Comparison of ENCODE assay signal across 8 mouse cellular contexts in genomic region chrX:133689576-133690250, GRCm38 (mm10). TPM values are rescaled to one million over a fixed set of nuclear protein-coding genes. Genes with fewer than 3 reads are reported as not detected.
DNase-seq lines count a peak whose midpoint lies in the region; ATAC-seq and TF ChIP-seq lines count a peak whose summit lies in the region.

No protein-coding gene starts in this region.

- H3K4me2 ChIP-seq in hindbrain, embryonic 14.5 days (replicated peaks) = peak overlapping the region; percentile 76
- H3K4me2 ChIP-seq in midbrain, embryonic 16.5 days (ENCODE audit: low read length) = peak overlapping the region; percentile 58

- WGBS in forebrain, embryonic 10.5 days = 16% methylated on average over 35 of the region's 35 CpGs
- WGBS in hindbrain, embryonic 14.5 days = 19% methylated on average over 33 of the region's 35 CpGs
- WGBS in midbrain, embryonic 16.5 days = 26% methylated on average over 33 of the region's 35 CpGs

- no peak for TF ChIP-seq CTCF in E14TG2a.4 (conservative IDR thresholded peaks at IDR 0.05; ENCODE audit: low read length)

- no peaks in the 10 kb centered on the region for H3K36me3 ChIP-seq in E14TG2a.4 (ENCODE audit: insufficient read depth, low read length)
- H3K36me3 ChIP-seq in forebrain, embryonic 10.5 days (replicated peaks) = no peaks in the 10 kb centered on the region; the same call in 1 of the 2 replicates
- H3K36me3 ChIP-seq in hindbrain, embryonic 14.5 days (replicated peaks; ENCODE audit: control insufficient read depth, insufficient read depth) = no peaks in the 10 kb centered on the region
- no peaks in the 10 kb centered on the region for H3K36me3 ChIP-seq in midbrain, embryonic 16.5 days (ENCODE audit: control insufficient read depth, insufficient read depth, low read length)

- ATAC-seq in hindbrain, embryonic 14.5 days (ENCODE audit: low FRiP score) = no peak
- ATAC-seq in midbrain, embryonic 16.5 days = no peak

- peaks cover 50% of the 10 kb centered on the region for H3K27me3 ChIP-seq in E14TG2a.4 (ENCODE audit: insufficient read depth, low read length)
- peaks cover 74% of the 10 kb centered on the region for H3K27me3 ChIP-seq in forebrain, embryonic 10.5 days (ENCODE audit: poor library complexity, severe bottlenecking)
- H3K27me3 ChIP-seq in hindbrain, embryonic 14.5 days (ENCODE audit: control insufficient read depth, insufficient read depth, low read length) = no peaks in the 10 kb centered on the region
- H3K27me3 ChIP-seq in midbrain, embryonic 16.5 days (ENCODE audit: control insufficient read depth, insufficient read depth, low read depth, low read length) = no peaks in the 10 kb centered on the region

- H3K9me3 ChIP-seq in E14TG2a.4 (ENCODE audit: low read length) = no peaks in the 10 kb centered on the region
- H3K9me3 ChIP-seq in forebrain, embryonic 10.5 days = 0 out of 2 replicates have a peak, but pooled peaks cover 4% of the 10 kb centered on the region
- H3K9me3 ChIP-seq in hindbrain, embryonic 14.5 days (ENCODE audit: control insufficient read depth, low read length) = no peaks in the 10 kb centered on the region
- H3K9me3 ChIP-seq in midbrain, embryonic 16.5 days (replicated peaks; ENCODE audit: control insufficient read depth, low read length, poor library complexity, severe bottlenecking) = no peaks in the 10 kb centered on the region

- peak overlapping the region; percentile 76 for H3K27ac ChIP-seq in forebrain, embryonic 10.5 days
- H3K27ac ChIP-seq in hindbrain, embryonic 14.5 days = peak overlapping the region; percentile 76
- peak overlapping the region; percentile 77 for H3K27ac ChIP-seq in midbrain, embryonic 16.5 days (ENCODE audit: low read length)

- peak; percentile 93 for DNase-seq in heart, adult 11 months
- no peak for DNase-seq in heart, adult 8-10 months (ENCODE audit: low spot score)
- DNase-seq in forebrain, embryonic 10.5 days (ENCODE audit: extremely low spot score, low spot score) = peak; percentile 23
- peak; percentile 38 for DNase-seq in hindbrain, embryonic 14.5 days (ENCODE audit: low spot score)
- no peak for DNase-seq in thymus, postnatal 10 days (ENCODE audit: low spot score in 2 of 2)
- DNase-seq in frontal cortex, postnatal 36 days (ENCODE audit: low spot score in 2 of 2) = no peak

- 0 out of 2 replicates have a peak, but pooled peaks cover 5% of the 10 kb centered on the region for H3K4me1 ChIP-seq in E14TG2a.4 (replicated peaks; ENCODE audit: low read depth, low read length)
- peaks cover 13% of the 10 kb centered on the region for H3K4me1 ChIP-seq in forebrain, embryonic 10.5 days
- no peaks in the 10 kb centered on the region for H3K4me1 ChIP-seq in hindbrain, embryonic 14.5 days (replicated peaks; ENCODE audit: control insufficient read depth, insufficient read depth, low read length)
- H3K4me1 ChIP-seq in midbrain, embryonic 16.5 days (ENCODE audit: control insufficient read depth, insufficient read depth, low read length) = no peaks in the 10 kb centered on the region

- peak overlapping the region; percentile 50 for H3K4me3 ChIP-seq in E14TG2a.4 (replicated peaks; ENCODE audit: low read length)
- H3K4me3 ChIP-seq in forebrain, embryonic 10.5 days = peak overlapping the region; percentile 65
- H3K4me3 ChIP-seq in hindbrain, embryonic 14.5 days (replicated peaks; ENCODE audit: low read length) = peak overlapping the region; percentile 60
- peak overlapping the region; percentile 61 for H3K4me3 ChIP-seq in midbrain, embryonic 16.5 days (ENCODE audit: low read depth, low read length)

- H3K9ac ChIP-seq in hindbrain, embryonic 14.5 days = peak overlapping the region; percentile 67
- H3K9ac ChIP-seq in midbrain, embryonic 16.5 days (ENCODE audit: low read depth, low read length) = peak overlapping the region; percentile 68

RNA-seq across cellular contexts. Expression of gene Pcdh19, which starts 0.9 kb away (rescaled TPM):
- total RNA-seq in heart, adult 8-10 months (2022) = 10 to 100 TPM in 3 of 4 experiments, 1 to 10 TPM in 1; 8.4 to 13.0 (median 10.4) TPM
- 12.1 and 12.3 TPM in 2 replicates for polyA plus RNA-seq in forebrain, embryonic 10.5 days (2016; fragmentation: Nextera tagmentation; extraction: Ambion mirVana)
- 17.3 and 18.2 TPM in 2 replicates for polyA plus RNA-seq in hindbrain, embryonic 14.5 days (2014; fragmentation: Nextera tagmentation; extraction: Ambion mirVana)
- 26.3 and 29.1 TPM in 2 replicates for polyA plus RNA-seq in midbrain, embryonic 16.5 days (2015; fragmentation: Nextera tagmentation; extraction: Ambion mirVana)

Comparison
In these comparisons a context has a peak if more than half of its experiments do, and no peak if none do; other contexts are left out.
1. DNase-seq: peak in heart, adult 11 months (single experiment), forebrain, embryonic 10.5 days (single experiment) and hindbrain, embryonic 14.5 days (single experiment); none in heart, adult 8-10 months (single experiment), thymus, postnatal 10 days (0 of 2) and frontal cortex, postnatal 36 days (0 of 2).
2. Peak in every context shown above with its lines, with median percentiles within 50 percentile points of each other: H3K4me3 ChIP-seq and H3K27ac ChIP-seq.